Mouse (Mus musculus): ENCODE results near the gene Olfr1076.
"Not testable (repeated sequence)": the region's sequence is repeated elsewhere in the genome, so short reads cannot be mapped to it uniquely, and the experiment has no call there.

Olfr1076 gene

GRCm38 (mm10) chr2:86508161-86508560, at the start of gene Olfr1076:
Gene Olfr1076, plus strand, starts transcription at chr2:86508461.
- no peak for DNase-seq (ENCODE audit: low read depth, low spot score)

- DNase-seq (ENCODE audit: low read depth, low spot score): no peak
Measured at GRCm38 (mm10) chr2:86460434-86460833, 47.8 kb upstream of the Olfr1076 start.

- DNase-seq (ENCODE audit: low read depth, low spot score): no peak
Measured at GRCm38 (mm10) chr2:86464442-86465109, 43.7 kb upstream of the Olfr1076 start.

- no peak for DNase-seq (ENCODE audit: low read depth, low spot score)
Measured at GRCm38 (mm10) chr2:86487286-86487685, 21.0 kb upstream of the Olfr1076 start, which contains the start of gene Olfr228. Gene Olfr228, minus strand, starts transcription at chr2:86487386.

- DNase-seq (ENCODE audit: low read depth, low spot score): no peak
Measured at GRCm38 (mm10) chr2:86530991-86531390, 22.7 kb downstream of the Olfr1076 start.

GRCm38 (mm10) chr2:86542380-86542779, 34.1 kb downstream of the Olfr1076 start, which contains the start of gene Olfr1079:
Gene Olfr1079, minus strand, starts transcription at chr2:86542480.
- DNase-seq (ENCODE audit: low read depth, low spot score): no peak

GRCm38 (mm10) chr2:86558135-86558534, 49.9 kb downstream of the Olfr1076 start, which contains the start of gene Olfr1080:
Gene Olfr1080, minus strand, starts transcription at chr2:86558235.
- not testable (repeated sequence) for DNase-seq (ENCODE audit: low read depth, low spot score)
